Mouse (Mus musculus) embryonic facial prominence, embryonic 15.5 days (tissue): ENCODE results near the gene Fam183b. TPM values are rescaled to one million over a fixed set of nuclear protein-coding genes. Genes with fewer than 3 reads are reported as not detected.
A peak's percentile ranks its signal among the peaks of the same experiment; 100 is the strongest.
"Not testable (repeated sequence)": the region's sequence is repeated elsewhere in the genome, so short reads cannot be mapped to it uniquely, and the experiment has no call there.

Source experiments
- ATAC-seq: fragments of 200-750 bp; cut with Nextera tagmentation; 2 replicates; pipeline ENCODE4 v1.8.0; 2017; ENCODE audit warnings: low read depth, moderate TSS enrichment; ENCODE audit not compliant: insufficient number of reproducible peaks, low FRiP score, low TSS enrichment
- H3K27ac ChIP-seq: fragments of 300-500 bp; sonication (generic); replicated peaks from 2 replicates; pipeline ENCODE4 v1.5.1; 2015; ENCODE audit warnings: mild to moderate bottlenecking, inconsistent platforms
- H3K27me3 ChIP-seq: fragments of 300-500 bp; sonication (generic); 2 replicates; pipeline ENCODE4 v1.6.1; 2015; ENCODE audit warnings: inconsistent platforms
- H3K36me3 ChIP-seq: fragments of 300-500 bp; sonication (generic); 2 replicates; pipeline ENCODE4 v1.6.1; 2015; ENCODE audit warnings: mild to moderate bottlenecking, inconsistent platforms
- H3K4me1 ChIP-seq: fragments of 300-500 bp; sonication (generic); 2 replicates; pipeline ENCODE4 v1.6.1; 2015; ENCODE audit warnings: inconsistent platforms
- H3K4me2 ChIP-seq: fragments of 300-500 bp; sonication (generic); replicated peaks from 2 replicates; pipeline ENCODE4 v1.6.1; 2015; ENCODE audit warnings: mild to moderate bottlenecking, inconsistent platforms
- H3K4me3 ChIP-seq: fragments of 300-500 bp; sonication (generic); replicated peaks from 2 replicates; pipeline ENCODE4 v1.5.1; 2015; ENCODE audit warnings: mild to moderate bottlenecking, inconsistent platforms
- H3K9ac ChIP-seq: fragments of 300-500 bp; sonication (generic); 2 replicates; pipeline ENCODE4 v1.6.1; 2015; ENCODE audit warnings: inconsistent platforms
- H3K9me3 ChIP-seq: fragments of 300-500 bp; sonication (generic); replicated peaks from 2 replicates; pipeline ENCODE4 v1.6.1; 2016; ENCODE audit warnings: inconsistent platforms
- WGBS: fragments of 180-500 bp; shearing (Covaris S2); methylation state at CpG from one replicate; pipeline ENCODE4 v1.1.7; 2015; 5-methylcytosine and 5-hydroxymethylcytosine counted together
- polyA plus RNA-seq: library from polyadenylated mRNA; unstranded; fragments of >200 nt; fragmentation: Nextera tagmentation; extraction: Ambion mirVana; gene quantifications from 2 replicates; pipeline ENCODE4 v1.2.1, GENCODE M21; 2015

Gene Fam183b
- 8.8 and 13.1 TPM in 2 replicates for polyA plus RNA-seq

- Histone ChIP-seq H3K4me3 (no peak within 1 kb of the TSS), H3K27me3 (no peaks in the 10 kb centered on the region; the same call in 1 of the 2 replicates), H3K36me3 (no peaks in the 10 kb centered on the region), H3K4me2 (no peak within 1 kb of the TSS), H3K9me3 (no peaks in the 10 kb centered on the region), H3K27ac (no peak within 1 kb of the TSS), H3K9ac (no peak within 1 kb of the TSS), H3K4me1 (peaks cover 4% of the 10 kb centered on the region; the same call in 1 of the 2 replicates)
- WGBS, result 36% methylated on average over 14 of the region's 14 CpGs
- no peak for ATAC-seq
Measured at GRCm38 (mm10) chr11:58801558-58802228, at the start of gene Fam183b. Fam183b (minus strand) TSS chr11:58801960.

DNA sequence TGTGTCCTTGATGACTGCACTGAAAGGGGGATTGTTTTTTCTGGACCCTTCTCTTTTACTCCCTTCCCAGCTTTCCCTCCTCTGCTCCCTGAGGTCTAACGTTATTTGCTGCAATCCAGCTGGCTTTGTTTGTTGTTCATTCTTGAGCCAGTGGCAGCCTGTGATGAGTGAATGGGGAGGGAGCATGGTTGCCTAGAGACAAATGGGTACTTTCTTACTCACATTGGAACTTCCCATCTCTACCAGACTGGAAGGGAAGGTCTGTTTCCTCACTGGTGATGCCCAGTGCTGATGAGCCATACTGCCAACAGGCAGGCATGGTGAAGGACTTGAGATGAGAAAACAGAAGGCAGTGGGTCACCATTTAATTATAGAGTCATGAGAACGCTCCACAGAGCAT lies 48.0 kb upstream of the Fam183b start:
- H3K9ac ChIP-seq, result no peak overlapping the region
- WGBS, result 72% methylated on average over 2 of the region's 2 CpGs
- no peaks in the 10 kb centered on the region for H3K27me3 ChIP-seq
- H3K4me3 ChIP-seq, result no peak overlapping the region
- H3K9me3 ChIP-seq, result no peaks in the 10 kb centered on the region
- H3K4me2 ChIP-seq, result no peak overlapping the region
- H3K27ac ChIP-seq, result no peak overlapping the region
- H3K36me3 ChIP-seq, result peaks cover 42% of the 10 kb centered on the region
- no peak for ATAC-seq
- peaks cover 8% of the 10 kb centered on the region for H3K4me1 ChIP-seq

DNA sequence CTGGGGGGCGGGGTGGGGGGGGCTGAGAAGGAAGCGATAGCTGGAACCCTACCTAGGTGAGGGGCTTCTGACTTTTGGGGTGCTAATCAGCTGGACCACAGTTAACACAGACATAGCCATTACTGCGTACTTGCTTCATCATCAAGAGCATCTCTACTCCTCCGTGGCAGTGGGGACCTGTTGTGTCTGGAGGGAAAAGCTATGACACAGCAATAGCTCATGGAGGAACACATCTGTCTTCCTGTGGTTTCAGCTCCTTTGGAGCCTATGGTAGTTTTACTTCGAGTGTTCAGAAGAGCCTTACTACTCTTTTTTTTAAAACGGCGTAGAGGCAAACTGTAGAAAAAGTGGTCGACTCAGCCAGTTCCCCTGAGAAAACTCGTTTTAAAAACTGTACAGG lies 45.9 kb upstream of the Fam183b start:
- no peak for ATAC-seq

DNA sequence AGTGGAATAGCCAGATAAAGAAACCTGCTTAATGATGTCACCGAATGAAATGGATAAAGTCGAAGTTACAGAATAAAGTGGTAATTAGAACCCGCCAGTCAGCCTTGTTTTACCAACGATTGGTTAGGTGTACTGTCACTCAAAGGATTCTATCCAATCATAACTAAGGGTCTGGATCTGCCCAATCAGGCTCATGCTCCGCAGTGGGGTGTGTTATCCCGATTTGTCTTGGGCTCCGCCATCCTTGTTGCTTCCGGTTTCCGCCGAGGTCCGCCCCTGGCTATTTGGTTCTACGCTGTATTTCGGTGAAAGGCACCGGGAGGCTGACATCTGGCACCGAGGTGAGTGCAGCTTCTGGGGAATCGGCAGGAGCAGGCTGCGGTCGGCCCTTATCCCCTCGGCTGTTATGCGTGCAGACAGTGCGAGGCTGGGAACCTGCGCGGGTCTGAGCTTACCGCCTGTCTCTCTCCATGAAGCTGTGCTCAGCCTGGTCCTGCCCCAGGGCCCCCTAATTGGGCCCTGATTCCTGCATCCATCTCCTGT lies 45.2 kb upstream of the Fam183b start, which contains the start of gene Gm12258:
TSS of gene Gm12258 (plus strand) at position 240 of the 543 bp plus-strand sequence.
- Histone ChIP-seq H3K27ac (peak within 1 kb of the TSS; percentile 63), H3K9ac (peak within 1 kb of the TSS; percentile 77), H3K36me3 (peaks cover 24% of the 10 kb centered on the region), H3K27me3 (no peaks in the 10 kb centered on the region), H3K4me3 (peak within 1 kb of the TSS; percentile 70), H3K9me3 (no peaks in the 10 kb centered on the region), H3K4me1 (peaks cover 8% of the 10 kb centered on the region), H3K4me2 (peak within 1 kb of the TSS; percentile 70)
- ATAC-seq, result peak; percentile 99
- WGBS, result under 1% methylated on average over 24 of the region's 24 CpGs

More for the DNA sequence above, 45.9 kb upstream of the Fam183b start:
- Histone ChIP-seq H3K27ac (no peak overlapping the region), H3K36me3 (peaks cover 29% of the 10 kb centered on the region), H3K9me3 (no peaks in the 10 kb centered on the region), H3K4me3 (peak overlapping the region; percentile 70), H3K27me3 (no peaks in the 10 kb centered on the region), H3K4me1 (peaks cover 8% of the 10 kb centered on the region), H3K4me2 (peak overlapping the region; percentile 70), H3K9ac (peak overlapping the region; percentile 77)
- WGBS, result 39% methylated on average over 9 of the region's 9 CpGs

- not testable (repeated sequence) for H3K36me3 ChIP-seq, ATAC-seq, H3K4me1 ChIP-seq, H3K4me3 ChIP-seq, H3K9ac ChIP-seq, H3K4me2 ChIP-seq, H3K9me3 ChIP-seq, H3K27ac ChIP-seq, H3K27me3 ChIP-seq
Measured at GRCm38 (mm10) chr11:58838951-58839350, 37.2 kb upstream of the Fam183b start, which contains the start of gene Olfr311. Olfr311 (plus strand) TSS chr11:58839251.

DNA sequence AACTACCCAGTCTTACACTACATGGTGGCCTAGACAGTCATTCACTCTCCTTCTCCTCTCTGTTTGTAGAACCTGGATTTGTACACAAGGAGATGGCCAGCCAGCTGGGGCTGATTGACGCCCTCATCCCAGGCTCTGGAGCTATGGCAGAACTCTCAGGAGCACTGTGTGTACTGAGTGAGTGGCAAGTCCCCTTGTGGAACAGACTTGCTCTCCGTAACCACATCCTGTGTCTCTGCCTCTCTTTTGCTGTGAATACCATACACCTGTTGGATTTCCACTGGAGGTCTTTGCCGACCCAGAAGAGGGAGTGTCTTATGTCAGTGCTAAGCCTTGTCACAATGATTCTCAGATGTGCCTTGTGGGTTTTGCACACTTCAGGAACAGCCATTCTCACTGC lies 30.8 kb upstream of the Fam183b start:
- not testable (repeated sequence) for H3K4me2 ChIP-seq, ATAC-seq, H3K27ac ChIP-seq, H3K9ac ChIP-seq, H3K27me3 ChIP-seq, H3K4me3 ChIP-seq, H3K4me1 ChIP-seq, H3K9me3 ChIP-seq, H3K36me3 ChIP-seq
- 61% methylated on average over 3 of the region's 3 CpGs for WGBS

DNA sequence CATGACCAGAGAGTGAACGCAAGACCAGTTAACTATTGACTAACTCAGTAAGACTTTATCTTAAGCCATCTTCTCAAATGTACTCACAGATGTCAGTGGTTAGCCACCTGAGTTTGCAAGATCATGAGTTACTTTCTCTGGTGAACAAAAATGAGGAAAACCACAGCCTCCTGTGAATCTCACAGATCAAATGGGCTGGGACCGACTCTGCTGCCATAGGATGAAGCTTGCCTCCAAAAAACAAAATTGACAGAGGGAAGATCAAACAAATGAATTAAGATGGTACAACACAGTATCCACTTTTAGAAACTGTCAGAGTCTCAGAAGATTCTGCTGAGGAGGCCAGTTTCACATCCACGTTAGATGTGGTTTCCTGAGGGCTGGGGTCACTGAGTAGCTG lies 28.0 kb upstream of the Fam183b start:
- H3K9ac ChIP-seq, result no peak overlapping the region
- no peaks in the 10 kb centered on the region for H3K4me1 ChIP-seq
- 62% methylated on average over 3 of the region's 3 CpGs for WGBS
- H3K4me3 ChIP-seq, result no peak overlapping the region
- no peak overlapping the region for H3K27ac ChIP-seq
- no peaks in the 10 kb centered on the region for H3K27me3 ChIP-seq
- no peak overlapping the region for H3K4me2 ChIP-seq
- H3K9me3 ChIP-seq, result no peaks in the 10 kb centered on the region
- no peaks in the 10 kb centered on the region for H3K36me3 ChIP-seq
- ATAC-seq, result no peak

DNA sequence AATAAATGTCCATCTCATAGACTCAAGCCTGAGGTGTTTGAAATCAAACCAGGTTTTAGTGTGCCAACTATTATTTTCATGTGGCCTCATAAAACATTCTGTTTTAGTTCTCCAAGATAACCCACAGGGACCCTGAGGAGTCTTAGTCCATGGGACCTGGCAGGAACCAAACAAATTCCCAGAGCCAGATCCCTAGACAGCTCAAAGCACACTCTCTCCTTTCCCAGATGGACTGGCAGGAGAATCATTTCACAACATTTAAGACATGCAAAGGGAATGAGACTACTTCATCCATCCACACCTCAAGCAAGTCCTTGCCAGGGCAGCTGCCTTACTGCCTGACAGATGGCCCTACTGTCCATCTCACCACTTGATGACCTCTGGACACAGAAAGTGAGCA lies 27.2 kb upstream of the Fam183b start, which contains the start of gene Olfr312:
TSS of gene Olfr312 (plus strand) at position 301 of the 400 bp plus-strand sequence.
- H3K36me3 ChIP-seq, H3K4me2 ChIP-seq, H3K4me3 ChIP-seq, H3K9me3 ChIP-seq, ATAC-seq, H3K4me1 ChIP-seq, H3K27me3 ChIP-seq, H3K27ac ChIP-seq, H3K9ac ChIP-seq: not testable (repeated sequence)

- no peaks in the 10 kb centered on the region for H3K9me3 ChIP-seq
- H3K4me2 ChIP-seq, result no peak overlapping the region
- H3K4me1 ChIP-seq, result no peaks in the 10 kb centered on the region
- H3K36me3 ChIP-seq, result no peaks in the 10 kb centered on the region
- ATAC-seq, result no peak
- no peaks in the 10 kb centered on the region for H3K27me3 ChIP-seq
- no peak overlapping the region for H3K4me3 ChIP-seq
- WGBS, result 85% methylated on average over 1 of the region's 1 CpGs
- H3K27ac ChIP-seq, result no peak overlapping the region
- no peak overlapping the region for H3K9ac ChIP-seq
Measured at GRCm38 (mm10) chr11:58815676-58816075, 13.9 kb upstream of the Fam183b start.

DNA sequence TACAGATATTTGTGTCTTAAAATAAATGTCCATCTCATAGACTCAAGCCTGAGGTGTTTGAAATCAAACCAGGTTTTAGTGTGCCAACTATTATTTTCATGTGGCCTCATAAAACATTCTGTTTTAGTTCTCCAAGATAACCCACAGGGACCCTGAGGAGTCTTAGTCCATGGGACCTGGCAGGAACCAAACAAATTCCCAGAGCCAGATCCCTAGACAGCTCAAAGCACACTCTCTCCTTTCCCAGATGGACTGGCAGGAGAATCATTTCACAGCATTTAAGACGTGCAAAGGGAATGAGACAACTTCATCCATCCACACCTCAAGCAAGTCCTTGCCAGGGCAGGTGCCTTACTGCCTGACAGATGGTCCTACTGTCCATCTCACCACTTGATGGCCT lies 12.9 kb upstream of the Fam183b start, which contains the start of gene Olfr313:
TSS of gene Olfr313 (plus strand) at position 301 of the 400 bp plus-strand sequence.
- not testable (repeated sequence) for H3K27ac ChIP-seq, H3K36me3 ChIP-seq, H3K9me3 ChIP-seq, H3K4me1 ChIP-seq, H3K4me3 ChIP-seq, H3K9ac ChIP-seq, ATAC-seq, H3K27me3 ChIP-seq, H3K4me2 ChIP-seq
- WGBS, result 48% methylated on average over 1 of the region's 1 CpGs

DNA sequence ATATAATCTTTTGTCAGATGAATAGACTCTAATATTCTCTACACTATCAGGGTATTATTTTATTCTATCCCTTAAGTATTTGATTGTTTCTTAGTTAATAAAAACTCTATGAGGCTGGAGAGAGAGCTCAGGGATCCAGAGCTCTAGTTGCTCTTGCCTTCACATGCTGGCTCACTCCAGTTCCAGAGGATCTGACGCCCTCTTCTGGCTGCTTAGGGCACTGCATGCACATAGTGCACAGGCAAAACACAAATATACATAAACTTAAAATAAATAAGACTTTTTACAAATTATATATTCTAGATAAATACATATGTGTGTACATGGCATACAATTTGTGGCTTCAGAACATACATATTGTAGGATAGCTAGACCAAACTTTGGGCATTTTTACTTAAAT lies 10.2 kb upstream of the Fam183b start:
- Histone ChIP-seq H3K9ac (no peak overlapping the region), H3K4me3 (no peak overlapping the region), H3K4me2 (no peak overlapping the region), H3K4me1 (no peaks in the 10 kb centered on the region), H3K9me3 (no peaks in the 10 kb centered on the region), H3K27me3 (no peaks in the 10 kb centered on the region), H3K36me3 (no peaks in the 10 kb centered on the region), H3K27ac (no peak overlapping the region)
- no peak for ATAC-seq
- 6% methylated on average over 1 of the region's 1 CpGs for WGBS
